Mouse (Mus musculus): ENCODE results near the gene Gpr35. TPM values are rescaled to one million over a fixed set of nuclear protein-coding genes. Genes with fewer than 3 reads are reported as not detected.

Gpr35 gene
- under 1 TPM; 0.36 to 0.41 TPM for total RNA-seq (2021)

GRCm38 (mm10) chr1:92950607-92951006 is at the start of gene Gpr35:
TSS of gene Gpr35 (plus strand) at chr1:92950865.
- DNase-seq, result no peak
- intact Hi-C loops (cut with DNase I), result loop anchor here (5.0 to 10.0 kb wide), 2 partner anchors 132 to 394 kb away; partner anchors contain the start of genes Pask and Ppp1r7

DNA sequence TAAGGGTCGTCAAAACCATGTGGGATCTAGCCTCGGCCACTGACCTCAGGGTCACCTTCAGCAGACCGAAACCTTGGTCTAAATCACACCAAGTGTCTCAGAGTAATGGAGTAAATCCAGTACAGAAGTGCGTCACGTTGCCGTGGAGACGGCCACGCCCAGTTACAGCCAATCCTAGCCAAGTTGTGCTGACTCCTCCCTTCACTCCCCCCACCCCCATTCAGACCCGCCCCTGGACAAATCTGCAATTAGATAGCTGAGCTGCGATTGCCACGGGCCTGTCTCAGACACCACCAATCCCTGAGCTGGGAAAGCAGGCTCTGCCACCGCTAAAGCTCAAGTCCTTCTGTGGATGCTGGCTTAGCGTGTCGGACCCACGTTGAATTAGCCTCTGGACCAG is 47.9 kb upstream of the Gpr35 start, which contains the start of gene Ankmy1:
Gene Ankmy1 (minus strand): TSS at position 121 of the 400 bp plus-strand sequence.
- DNase-seq, result peak in 1 of 2 experiments; percentile 31
- intact Hi-C loops (cut with DNase I), result no loop called here

- DNase-seq, result no peak
- intact Hi-C loops (cut with DNase I), result no loop called here
Measured at GRCm38 (mm10) chr1:92903627-92904026, 47.0 kb upstream of the Gpr35 start.

GRCm38 (mm10) chr1:92905703-92906310 is 44.9 kb upstream of the Gpr35 start:
- intact Hi-C loops (cut with DNase I), result no loop called here
- no peak for DNase-seq

- intact Hi-C loops (cut with DNase I), result no loop called here
- DNase-seq, result peak; percentile 84 to 87
Measured at GRCm38 (mm10) chr1:92906779-92907631, 43.7 kb upstream of the Gpr35 start, which contains the start of gene Dusp28. TSS of gene Dusp28 (plus strand) at chr1:92906981.

DNA sequence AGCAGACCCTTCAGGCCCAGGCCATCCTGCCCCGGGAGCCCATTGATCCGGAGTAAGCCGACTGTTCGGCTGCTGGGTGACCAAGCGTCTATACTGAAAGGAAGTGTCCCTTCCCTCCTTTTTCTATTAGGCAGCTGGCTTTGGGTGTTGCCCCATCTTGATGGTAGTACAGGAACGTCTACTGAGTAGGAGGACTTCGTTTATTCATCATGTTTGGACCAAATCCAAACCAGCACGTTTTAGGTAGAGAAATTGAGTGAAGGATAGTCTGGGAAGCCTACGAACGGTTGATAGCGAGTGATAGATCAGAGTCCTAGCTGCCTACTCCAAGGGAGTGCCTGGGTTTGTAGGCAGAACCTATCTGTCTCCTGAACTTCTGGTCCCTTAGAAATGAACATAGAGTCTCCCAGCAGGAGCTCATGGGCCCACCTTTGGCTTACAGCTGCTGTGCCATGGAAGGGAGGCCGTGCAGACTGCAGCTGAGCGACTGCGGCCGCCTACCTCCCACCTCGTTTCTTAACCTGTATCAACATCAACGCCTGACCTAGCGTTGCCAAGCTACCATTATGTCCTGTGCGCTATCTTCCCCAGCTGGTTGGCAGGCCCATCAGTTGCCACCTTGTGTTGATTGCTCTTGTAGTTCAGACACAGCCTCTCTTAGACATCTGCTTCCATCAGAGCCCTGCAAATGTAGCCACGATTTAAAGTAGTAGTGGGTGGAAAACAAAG is 42.9 kb upstream of the Gpr35 start:
- intact Hi-C loops (cut with DNase I), result no loop called here
- no peak for DNase-seq

- intact Hi-C loops (cut with DNase I), result no loop called here
- no peak for DNase-seq
Measured at GRCm38 (mm10) chr1:92908664-92909063, 42.0 kb upstream of the Gpr35 start.

GRCm38 (mm10) chr1:92909068-92909467 is 41.6 kb upstream of the Gpr35 start:
- intact Hi-C loops (cut with DNase I), result no loop called here
- DNase-seq, result no peak

DNA sequence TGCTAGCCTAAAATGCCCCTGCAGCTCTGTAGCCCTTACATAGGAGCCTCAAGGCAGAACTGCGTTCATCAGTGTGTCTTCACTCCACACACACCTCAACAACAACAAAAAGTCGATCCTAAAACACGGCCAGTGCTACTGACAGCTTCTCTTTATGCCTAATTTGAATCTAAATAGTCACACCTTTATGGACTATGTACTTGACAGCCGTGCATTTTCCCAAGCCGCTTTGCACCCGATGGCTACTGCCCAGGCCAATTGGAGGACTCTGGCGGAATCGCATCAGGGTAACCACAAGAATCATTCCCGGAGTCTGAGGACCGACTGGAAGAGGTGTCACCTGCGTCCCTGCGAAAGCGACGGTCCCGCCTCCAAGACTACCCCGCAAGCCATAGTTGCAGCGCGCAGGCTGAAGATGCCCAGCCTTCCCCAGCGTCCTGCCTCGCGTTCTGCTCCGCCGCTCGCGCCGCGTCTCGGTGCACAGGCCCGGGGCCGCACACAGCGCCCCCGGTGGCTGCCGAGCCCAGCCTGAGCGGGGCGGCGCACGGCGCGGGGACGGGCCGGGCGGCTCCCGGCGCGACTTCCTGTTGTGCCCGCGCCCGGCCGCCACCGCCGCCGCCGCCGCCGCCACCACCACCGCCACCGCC is 40.3 kb upstream of the Gpr35 start, which contains the start of gene Rnpepl1:
Gene Rnpepl1 (plus strand): TSS at position 545 of the 647 bp plus-strand sequence.
- peak; percentile 80 to 85 for DNase-seq
- intact Hi-C loops (cut with DNase I), result loop anchor here (2.0 kb wide), 1 partner anchor 24 kb away; the partner anchor contains the start of gene Capn10

- intact Hi-C loops (cut with DNase I), result loop anchor here (2.0 kb wide), 1 partner anchor 24 kb away; the partner anchor contains the start of gene Capn10
- DNase-seq, result peak; percentile 57 to 79
Measured at GRCm38 (mm10) chr1:92910925-92911720, 39.5 kb upstream of the Gpr35 start.

GRCm38 (mm10) chr1:92911721-92912138 is 38.9 kb upstream of the Gpr35 start:
- intact Hi-C loops (cut with DNase I), result loop anchor here (2.0 kb wide), 1 partner anchor 23 kb away; the partner anchor contains the start of gene Capn10
- no peak for DNase-seq

DNA sequence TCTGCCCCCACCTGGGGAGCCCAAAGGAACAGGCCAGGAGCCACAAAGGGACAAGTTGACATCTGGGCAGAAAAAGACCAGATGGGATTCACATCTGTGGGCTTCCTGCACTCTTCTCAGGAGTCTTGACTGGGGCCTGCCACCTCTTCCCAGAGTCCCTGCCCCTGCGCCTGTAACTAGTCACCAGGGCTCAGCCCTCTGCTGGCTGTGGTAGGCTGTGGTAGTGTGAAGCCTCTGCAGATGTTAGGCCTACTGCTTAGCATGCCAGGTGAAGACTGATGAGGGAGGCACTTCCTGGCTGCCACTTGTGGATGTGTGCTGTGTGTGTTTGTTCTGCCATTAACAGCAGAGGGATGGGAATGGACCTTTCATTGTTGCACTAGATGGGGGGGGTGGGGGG is 38.4 kb upstream of the Gpr35 start:
- intact Hi-C loops (cut with DNase I), result no loop called here
- DNase-seq, result no peak

- DNase-seq, result no peak
- intact Hi-C loops (cut with DNase I), result no loop called here
Measured at GRCm38 (mm10) chr1:92914239-92914638, 36.4 kb upstream of the Gpr35 start.

GRCm38 (mm10) chr1:92914993-92915392 is 35.7 kb upstream of the Gpr35 start:
- intact Hi-C loops (cut with DNase I), result no loop called here
- DNase-seq, result no peak

GRCm38 (mm10) chr1:92916725-92917124 is 33.9 kb upstream of the Gpr35 start:
- intact Hi-C loops (cut with DNase I), result no loop called here
- no peak for DNase-seq

GRCm38 (mm10) chr1:92919151-92919550 is 31.5 kb upstream of the Gpr35 start:
- intact Hi-C loops (cut with DNase I), result no loop called here
- no peak for DNase-seq

- DNase-seq, result no peak
- intact Hi-C loops (cut with DNase I), result no loop called here
Measured at GRCm38 (mm10) chr1:92919775-92920174, 30.9 kb upstream of the Gpr35 start.

GRCm38 (mm10) chr1:92920474-92921200 is 30.0 kb upstream of the Gpr35 start:
- DNase-seq, result no peak
- intact Hi-C loops (cut with DNase I), result no loop called here

DNA sequence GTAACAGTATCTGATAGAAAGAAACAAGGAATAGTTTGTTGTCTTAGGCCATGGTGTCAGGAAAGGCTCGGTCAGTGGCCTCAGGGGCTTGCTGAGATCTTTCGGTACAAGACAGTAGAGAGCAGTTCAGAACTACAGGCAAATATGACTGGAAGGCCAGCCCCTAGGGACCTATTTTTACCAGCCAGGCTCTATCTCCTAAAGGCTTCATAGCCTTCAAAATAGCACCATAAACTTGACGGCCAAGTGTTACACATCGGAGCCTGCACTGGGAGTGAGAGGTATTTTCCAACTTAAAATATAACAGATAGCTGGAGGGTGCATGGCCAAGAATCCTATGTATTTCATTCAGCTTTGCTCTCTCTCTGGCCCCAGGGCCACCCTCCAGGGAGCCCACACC is 29.2 kb upstream of the Gpr35 start:
- no peak for DNase-seq
- intact Hi-C loops (cut with DNase I), result no loop called here

All from heart, postnatal 36 days (tissue).